14 mouse cellular contexts compared by ENCODE assay signal in genomic region chr9:35443618-35444511, GRCm38 (mm10). TPM values are rescaled to one million over a fixed set of nuclear protein-coding genes. Genes with fewer than 3 reads are reported as not detected.
DNase-seq lines count a peak whose midpoint lies in the region; ATAC-seq and TF ChIP-seq lines count a peak whose summit lies in the region.
"Had no signal": no experiment of that assay in that cellular context is flagged by ENCODE, and none has a peak within 500 bp of the region (broad histone marks: within the 10 kb centered on the region; RNA-seq: fewer than 3 reads in every experiment).

No protein-coding gene starts in this region.

- 39% methylated on average over 13 of the region's 13 CpGs for WGBS in forebrain, embryonic 13.5 days
- 39% methylated on average over 13 of the region's 13 CpGs for WGBS in forebrain, embryonic 16.5 days
- 39% methylated on average over 13 of the region's 13 CpGs for whole genome bisulfite sequencing in midbrain, embryonic 13.5 days
- WGBS in midbrain, postnatal 0 days, result 53% methylated on average over 13 of the region's 13 CpGs
- WGBS in embryonic facial prominence, embryonic 15.5 days, result 48% methylated on average over 13 of the region's 13 CpGs

- peak overlapping the region; percentile 57 for H3K27ac ChIP-seq in forebrain, embryonic 13.5 days
- no peak overlapping the region for H3K27ac ChIP-seq in forebrain, embryonic 16.5 days (ENCODE audit: low read length)
- no peak overlapping the region for H3K27ac ChIP-seq in midbrain, embryonic 13.5 days
- H3K27ac ChIP-seq in midbrain, postnatal 0 days (ENCODE audit: low read depth, low read length), result no peak overlapping the region
- H3K27ac ChIP-seq in embryonic facial prominence, embryonic 15.5 days (replicated peaks), result peak overlapping the region; percentile 24; the same call in 1 of the 2 replicates
- H3K27ac ChIP-seq: heart, embryonic 15.5 days; liver, embryonic 14.5 days had no signal

- no peak for DNase-seq in midbrain, postnatal 0 days (ENCODE audit: low spot score)
- no peak for DNase-seq in kidney, postnatal 25 days
- no peak for DNase-seq in urinary bladder, adult 2 months (ENCODE audit: low spot score)
- DNase-seq in lung, adult 18-20 months, result no peak
- DNase-seq: gastrocnemius, postnatal 36 days; kidney, postnatal 4 days; lung, postnatal 4 days had no signal

- no peak overlapping the region for H3K4me2 ChIP-seq in forebrain, embryonic 13.5 days
- H3K4me2 ChIP-seq in forebrain, embryonic 16.5 days (ENCODE audit: low read length), result no peak overlapping the region
- H3K4me2 ChIP-seq in midbrain, embryonic 13.5 days (replicated peaks), result no peak overlapping the region
- H3K4me2 ChIP-seq in midbrain, postnatal 0 days (ENCODE audit: low read depth, low read length, poor library complexity, severe bottlenecking), result no peak overlapping the region
- no peak overlapping the region for H3K4me2 ChIP-seq in embryonic facial prominence, embryonic 15.5 days (replicated peaks)
- H3K4me2 ChIP-seq: heart, embryonic 15.5 days had no signal

- H3K9ac ChIP-seq in forebrain, embryonic 13.5 days, result no peak overlapping the region
- no peak overlapping the region for H3K9ac ChIP-seq in forebrain, embryonic 16.5 days (replicated peaks; ENCODE audit: low read depth, low read length)
- no peak overlapping the region for H3K9ac ChIP-seq in midbrain, embryonic 13.5 days (replicated peaks)
- no peak overlapping the region for H3K9ac ChIP-seq in midbrain, postnatal 0 days (replicated peaks; ENCODE audit: low read length, poor library complexity, severe bottlenecking)
- H3K9ac ChIP-seq in embryonic facial prominence, embryonic 15.5 days, result no peak overlapping the region
- H3K9ac ChIP-seq: heart, embryonic 15.5 days; liver, embryonic 14.5 days had no signal

- peaks cover 39% of the 10 kb centered on the region for H3K4me1 ChIP-seq in forebrain, embryonic 13.5 days
- peaks cover 18% of the 10 kb centered on the region for H3K4me1 ChIP-seq in forebrain, embryonic 16.5 days (replicated peaks; ENCODE audit: control insufficient read depth, insufficient read depth, low read length)
- H3K4me1 ChIP-seq in midbrain, embryonic 13.5 days (replicated peaks), result peaks cover 28% of the 10 kb centered on the region
- H3K4me1 ChIP-seq in midbrain, postnatal 0 days (ENCODE audit: insufficient read depth, low read length), result 0 out of 2 replicates have a peak, but pooled peaks cover 5% of the 10 kb centered on the region
- peaks cover 31% of the 10 kb centered on the region for H3K4me1 ChIP-seq in embryonic facial prominence, embryonic 15.5 days

- H3K4me3 ChIP-seq in forebrain, embryonic 13.5 days, result no peak overlapping the region
- no peak overlapping the region for H3K4me3 ChIP-seq in forebrain, embryonic 16.5 days (replicated peaks; ENCODE audit: low read length)
- H3K4me3 ChIP-seq in midbrain, embryonic 13.5 days (replicated peaks), result no peak overlapping the region
- no peak overlapping the region for H3K4me3 ChIP-seq in midbrain, postnatal 0 days (ENCODE audit: low read depth, low read length)
- no peak overlapping the region for H3K4me3 ChIP-seq in embryonic facial prominence, embryonic 15.5 days (replicated peaks)
- H3K4me3 ChIP-seq: heart, embryonic 15.5 days had no signal

- H3K36me3 ChIP-seq in forebrain, embryonic 13.5 days (ENCODE audit: poor library complexity, severe bottlenecking), result 0 out of 2 replicates have a peak, but pooled peaks cover 13% of the 10 kb centered on the region
- no peaks in the 10 kb centered on the region for H3K36me3 ChIP-seq in forebrain, embryonic 16.5 days (ENCODE audit: control insufficient read depth, insufficient read depth)
- H3K36me3 ChIP-seq in midbrain, embryonic 13.5 days, result no peaks in the 10 kb centered on the region
- H3K36me3 ChIP-seq in midbrain, postnatal 0 days (ENCODE audit: insufficient read depth, low read length), result no peaks in the 10 kb centered on the region
- no peaks in the 10 kb centered on the region for H3K36me3 ChIP-seq in embryonic facial prominence, embryonic 15.5 days
- H3K36me3 ChIP-seq: heart, embryonic 15.5 days had no signal

- ATAC-seq in forebrain, embryonic 13.5 days, result peak; percentile 34; the same call in 1 of the 2 replicates
- ATAC-seq in forebrain, embryonic 16.5 days, result no peak
- peak; percentile 53 for ATAC-seq in midbrain, embryonic 13.5 days
- ATAC-seq in midbrain, postnatal 0 days (ENCODE audit: low FRiP score), result no peak
- ATAC-seq in embryonic facial prominence, embryonic 15.5 days (ENCODE audit: insufficient number of reproducible peaks, low FRiP score, low TSS enrichment, low read depth), result no peak
- ATAC-seq: intestine, embryonic 16.5 days had no signal

- H3K9me3 ChIP-seq in forebrain, embryonic 13.5 days (replicated peaks), result no peaks in the 10 kb centered on the region
- no peaks in the 10 kb centered on the region for H3K9me3 ChIP-seq in forebrain, embryonic 16.5 days (ENCODE audit: control insufficient read depth, low read length)
- H3K9me3 ChIP-seq in midbrain, embryonic 13.5 days, result no peaks in the 10 kb centered on the region
- no peaks in the 10 kb centered on the region for H3K9me3 ChIP-seq in midbrain, postnatal 0 days (ENCODE audit: low read length)
- H3K9me3 ChIP-seq in embryonic facial prominence, embryonic 15.5 days (replicated peaks), result no peaks in the 10 kb centered on the region
- H3K9me3 ChIP-seq: heart, embryonic 15.5 days had no signal

- H3K27me3 ChIP-seq in forebrain, embryonic 13.5 days, result no peaks in the 10 kb centered on the region
- no peaks in the 10 kb centered on the region for H3K27me3 ChIP-seq in forebrain, embryonic 16.5 days (replicated peaks; ENCODE audit: control insufficient read depth, insufficient read depth, low read length)
- 0 out of 2 replicates have a peak, but pooled peaks cover 7% of the 10 kb centered on the region for H3K27me3 ChIP-seq in midbrain, embryonic 13.5 days
- H3K27me3 ChIP-seq in midbrain, postnatal 0 days (ENCODE audit: insufficient read depth, low read length), result no peaks in the 10 kb centered on the region
- H3K27me3 ChIP-seq in embryonic facial prominence, embryonic 15.5 days, result no peaks in the 10 kb centered on the region
- H3K27me3 ChIP-seq: heart, embryonic 15.5 days had no signal

- TF ChIP-seq CTCF in midbrain, postnatal 0 days (IDR thresholded peaks at IDR 0.05), result no peak

RNA-seq across cellular contexts. Expression of gene Cdon, which starts 22.9 kb away (rescaled TPM):
- polyA plus RNA-seq in forebrain, embryonic 13.5 days (2015; fragmentation: Nextera tagmentation; extraction: Ambion mirVana), result 20.7 and 22.1 TPM in 2 replicates
- polyA plus RNA-seq in forebrain, embryonic 16.5 days (2015; fragmentation: Nextera tagmentation; extraction: Ambion mirVana), result 11.9 and 12.3 TPM in 2 replicates
- 9.2 and 10.7 TPM in 2 replicates for polyA plus RNA-seq in midbrain, embryonic 13.5 days (2015; fragmentation: Nextera tagmentation; extraction: Ambion mirVana)
- total RNA-seq in midbrain, postnatal 0 days (2014; rRNA removed), result 11.4 and 12.3 TPM in 2 replicates
- 0.65 and 0.81 TPM in 2 replicates for polyA plus RNA-seq in midbrain, postnatal 0 days (2015; fragmentation: Nextera tagmentation; extraction: Ambion mirVana)
- 15.3 and 16.3 TPM in 2 replicates for polyA plus RNA-seq in embryonic facial prominence, embryonic 15.5 days (2015; fragmentation: Nextera tagmentation; extraction: Ambion mirVana)
- 14.9 and 18.8 TPM in 2 replicates for polyA plus RNA-seq in urinary bladder, adult 2 months (2012; rRNA removed)

Comparison
In these comparisons a context has a peak if more than half of its experiments do, and no peak if none do; other contexts are left out.
1. ATAC-seq: peak in forebrain, embryonic 13.5 days (single experiment) and midbrain, embryonic 13.5 days (single experiment); none in forebrain, embryonic 16.5 days (single experiment), midbrain, postnatal 0 days (single experiment) and embryonic facial prominence, embryonic 15.5 days (single experiment).
2. H3K27ac ChIP-seq: peak in forebrain, embryonic 13.5 days (single experiment) and embryonic facial prominence, embryonic 15.5 days (single experiment); none in forebrain, embryonic 16.5 days (single experiment), midbrain, embryonic 13.5 days (single experiment) and midbrain, postnatal 0 days (single experiment).